Mouse (Mus musculus) liver, adult 2 months (tissue): ENCODE data around the gene Rcc2. TPM values are rescaled to one million over a fixed set of nuclear protein-coding genes. Genes with fewer than 3 reads are reported as not detected.
A peak's percentile ranks its signal among the peaks of the same experiment; 100 is the strongest.

Source experiments
- DNase-seq: peaks from one replicate; pipeline ENCODE4 v3.0.0-alpha.2; 2011; ENCODE audit warnings: low read depth, low spot score; ENCODE audit errors: extremely low read depth
- H3K27ac ChIP-seq: fragments of 200-500 bp; replicated peaks from 2 replicates; pipeline ENCODE4 v1.5.1; 2012; ENCODE audit warnings: low read depth, mild to moderate bottlenecking, control low read depth, inconsistent platforms, low read length; ENCODE audit not compliant: insufficient read depth
- H3K27me3 ChIP-seq: fragments of 200-500 bp; 2 replicates; pipeline ENCODE4 v1.6.1; 2012; ENCODE audit warnings: mild to moderate bottlenecking, moderate library complexity, low read length, inconsistent platforms; ENCODE audit not compliant: control insufficient read depth, insufficient read depth
- H3K36me3 ChIP-seq: fragments of 200-500 bp; 2 replicates; pipeline ENCODE4 v1.6.1; 2012; ENCODE audit warnings: low read length, inconsistent platforms; ENCODE audit not compliant: control insufficient read depth, insufficient read depth
- H3K4me1 ChIP-seq: fragments of 200-500 bp; 2 replicates; pipeline ENCODE4 v1.6.1; 2011; ENCODE audit warnings: low read length; ENCODE audit not compliant: control insufficient read depth, insufficient read depth
- H3K4me3 ChIP-seq: fragments of 200-500 bp; 2 replicates; pipeline ENCODE4 v1.5.1; 2011; ENCODE audit warnings: low read depth, mild to moderate bottlenecking, control low read depth, low read length, moderate library complexity; ENCODE audit not compliant: insufficient read depth
- H3K79me2 ChIP-seq: fragments of 200-500 bp; 2 replicates; pipeline ENCODE4 v1.6.1; 2012; ENCODE audit warnings: inconsistent platforms, mild to moderate bottlenecking, low read length, moderate library complexity; ENCODE audit not compliant: control insufficient read depth, insufficient read depth
- H3K9ac ChIP-seq: fragments of 200-500 bp; 2 replicates; pipeline ENCODE4 v1.6.1; 2012; ENCODE audit warnings: low read depth, mild to moderate bottlenecking, control low read depth, inconsistent platforms, low read length
- CTCF ChIP-seq: fragments of 200-500 bp; IDR thresholded peaks from 2 replicates; pipeline ENCODE4 v1.5.1; 2011; ENCODE audit warnings: low read depth, low read length, control low read depth
- POLR2A ChIP-seq: fragments of 200-500 bp; IDR thresholded peaks from 2 replicates; pipeline ENCODE4 v1.6.1; 2011; ENCODE audit warnings: low read length, control low read depth; ENCODE audit not compliant: insufficient read depth; ENCODE audit errors: extremely low read depth
- WGBS: fragments of 180-500 bp; shearing (Covaris S2); methylation state at CpG from one replicate; pipeline ENCODE4 v1.1.7; 2018; 5-methylcytosine and 5-hydroxymethylcytosine counted together
- polyA plus RNA-seq: library from polyadenylated mRNA; depleted of rRNA; stranded (reverse); fragments of >200 nt; gene quantifications from 2 replicates; pipeline ENCODE4 v1.2.3, GENCODE M21; 2012
- total RNA-seq: library from RNA; depleted of rRNA; stranded (reverse); fragments of >200 nt; gene quantifications from 2 replicates; pipeline ENCODE4 v1.2.3, GENCODE M21; 2014

The Rcc2 gene
- total and polyA plus RNA-seq, 2 experiments, result 5.3 to 16.3 TPM

- Histone ChIP-seq H3K4me3 (no peak overlapping the region), H3K27ac (no peak overlapping the region), H3K9ac (no peak overlapping the region), H3K79me2 (no peaks in the 10 kb centered on the region), H3K36me3 (peaks cover 13% of the 10 kb centered on the region; the same call in 1 of the 2 replicates), H3K4me1 (no peaks in the 10 kb centered on the region), H3K27me3 (no peaks in the 10 kb centered on the region)
- WGBS, result 88% methylated on average over 6 of the region's 6 CpGs
- no peak for DNase-seq
- no peak for TF ChIP-seq POLR2A
- no peak for TF ChIP-seq CTCF
These were observed 24.4 kb downstream of the Rcc2 start for GRCm38 (mm10) chr4:140724739-140725138.

- Histone ChIP-seq H3K4me3 (no peak overlapping the region), H3K9ac (no peak overlapping the region), H3K27me3 (no peaks in the 10 kb centered on the region), H3K79me2 (no peaks in the 10 kb centered on the region), H3K4me1 (no peaks in the 10 kb centered on the region), H3K36me3 (no peaks in the 10 kb centered on the region), H3K27ac (no peak overlapping the region)
- DNase-seq, result no peak
- WGBS, result 90% methylated on average over 12 of the region's 12 CpGs
- TF ChIP-seq CTCF, result no peak
- no peak for TF ChIP-seq POLR2A
These were observed 26.6 kb downstream of the Rcc2 start for GRCm38 (mm10) chr4:140726907-140727306.

GRCm38 (mm10) chr4:140731654-140732053 lies 31.3 kb downstream of the Rcc2 start:
- DNase-seq, result no peak
- H3K4me1 ChIP-seq, result no peaks in the 10 kb centered on the region
- TF ChIP-seq POLR2A (no peak), CTCF (peak; percentile 40; the same call in 1 of the 2 replicates)
- no peak overlapping the region for H3K27ac ChIP-seq
- WGBS, result 84% methylated on average over 4 of the region's 4 CpGs
- H3K36me3 ChIP-seq, result no peaks in the 10 kb centered on the region
- H3K79me2 ChIP-seq, result no peaks in the 10 kb centered on the region
- no peak overlapping the region for H3K9ac ChIP-seq
- no peak overlapping the region for H3K4me3 ChIP-seq
- no peaks in the 10 kb centered on the region for H3K27me3 ChIP-seq

GRCm38 (mm10) chr4:140732871-140733270 lies 32.5 kb downstream of the Rcc2 start:
- H3K27ac ChIP-seq, result no peak overlapping the region
- no peak for DNase-seq
- no peaks in the 10 kb centered on the region for H3K27me3 ChIP-seq
- no peak overlapping the region for H3K9ac ChIP-seq
- TF ChIP-seq CTCF (no peak), POLR2A (no peak)
- no peaks in the 10 kb centered on the region for H3K79me2 ChIP-seq
- H3K4me3 ChIP-seq, result no peak overlapping the region
- WGBS, result 76% methylated on average over 7 of the region's 7 CpGs
- no peaks in the 10 kb centered on the region for H3K4me1 ChIP-seq
- H3K36me3 ChIP-seq, result no peaks in the 10 kb centered on the region

- Histone ChIP-seq H3K27ac (no peak overlapping the region), H3K36me3 (no peaks in the 10 kb centered on the region), H3K4me3 (no peak overlapping the region), H3K27me3 (no peaks in the 10 kb centered on the region), H3K9ac (no peak overlapping the region), H3K79me2 (no peaks in the 10 kb centered on the region), H3K4me1 (no peaks in the 10 kb centered on the region)
- no peak for TF ChIP-seq POLR2A
- no peak for TF ChIP-seq CTCF
- 85% methylated on average over 11 of the region's 11 CpGs for WGBS
- DNase-seq, result no peak
These were observed 40.3 kb downstream of the Rcc2 start for GRCm38 (mm10) chr4:140740655-140741054.

GRCm38 (mm10) chr4:140741401-140741800 lies 41.1 kb downstream of the Rcc2 start:
- Histone ChIP-seq H3K4me1 (no peaks in the 10 kb centered on the region), H3K4me3 (no peak overlapping the region), H3K27me3 (no peaks in the 10 kb centered on the region), H3K79me2 (no peaks in the 10 kb centered on the region), H3K27ac (no peak overlapping the region), H3K36me3 (no peaks in the 10 kb centered on the region), H3K9ac (no peak overlapping the region)
- no peak for DNase-seq
- 83% methylated on average over 6 of the region's 6 CpGs for WGBS
- no peak for TF ChIP-seq POLR2A
- TF ChIP-seq CTCF, result no peak
